22 mouse cellular contexts compared by ENCODE assay signal in the genomic region with DNA sequence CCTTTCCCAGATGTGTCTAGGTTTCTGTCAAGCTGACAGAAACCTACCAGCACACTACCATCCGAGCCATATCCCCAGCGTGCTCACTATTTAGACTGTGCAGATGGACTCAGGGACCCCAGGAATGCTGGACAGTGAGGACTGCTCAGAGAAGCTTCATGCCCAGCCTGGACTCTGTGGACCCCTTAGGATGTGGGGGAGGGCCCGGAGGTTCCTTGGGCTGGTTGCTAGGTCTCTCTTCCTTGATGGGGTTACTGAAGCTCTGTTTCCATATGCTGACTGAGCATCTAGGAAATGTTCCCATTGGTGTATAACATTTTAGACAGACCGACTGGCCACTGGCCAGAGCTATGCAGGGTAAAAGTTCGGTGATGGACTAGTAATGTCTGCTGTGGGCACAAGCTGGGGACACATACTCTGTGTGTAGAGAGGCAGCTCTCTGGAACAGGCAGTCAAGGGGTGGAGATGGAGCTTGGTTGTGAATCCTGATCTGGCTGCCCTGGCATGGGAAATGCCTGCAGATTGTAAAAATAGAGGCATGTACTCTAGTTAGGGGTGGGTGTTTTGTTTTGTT. TPM values are rescaled to one million over a fixed set of nuclear protein-coding genes. Genes with fewer than 3 reads are reported as not detected.
DNase-seq lines count a peak whose midpoint lies in the region; ATAC-seq and TF ChIP-seq lines count a peak whose summit lies in the region.
"Had no signal": no experiment of that assay in that cellular context is flagged by ENCODE, and none has a peak within 500 bp of the region (broad histone marks: within the 10 kb centered on the region; RNA-seq: fewer than 3 reads in every experiment).

No protein-coding gene starts in this region.

- H3K27me3 ChIP-seq in heart, embryonic 13.5 days (replicated peaks) = peaks cover 5% of the 10 kb centered on the region; the same call in 1 of the 2 replicates
- no peaks in the 10 kb centered on the region for H3K27me3 ChIP-seq in lung, embryonic 14.5 days (ENCODE audit: insufficient read depth, low read length)
- H3K27me3 ChIP-seq: embryonic facial prominence, embryonic 13.5 days; forebrain, embryonic 12.5 days; hindbrain, embryonic 15.5 days had no signal

- 0 out of 2 replicates have a peak overlapping the region, but pooled peaks have one; percentile 34 for H3K27ac ChIP-seq in heart, embryonic 13.5 days (replicated peaks)
- no peak overlapping the region for H3K27ac ChIP-seq in lung, embryonic 14.5 days (ENCODE audit: low read depth)
- H3K27ac ChIP-seq: embryonic facial prominence, embryonic 13.5 days; forebrain, embryonic 12.5 days; hindbrain, embryonic 15.5 days had no signal

- intact Hi-C loops in heart, postnatal 10 days (cut with DNase I) = loop anchor here (5.0 to 10.0 kb wide), 2 partner anchors 76 to 409 kb away; a partner anchor contains a TSS

- no peaks in the 10 kb centered on the region for H3K9me3 ChIP-seq in heart, embryonic 13.5 days
- no peaks in the 10 kb centered on the region for H3K9me3 ChIP-seq in lung, embryonic 14.5 days (ENCODE audit: low read depth, low read length)
- H3K9me3 ChIP-seq: embryonic facial prominence, embryonic 13.5 days; forebrain, embryonic 12.5 days; hindbrain, embryonic 15.5 days had no signal

- H3K4me2 ChIP-seq in heart, embryonic 13.5 days = no peak overlapping the region
- no peak overlapping the region for H3K4me2 ChIP-seq in lung, embryonic 14.5 days
- H3K4me2 ChIP-seq: embryonic facial prominence, embryonic 13.5 days; forebrain, embryonic 12.5 days; hindbrain, embryonic 15.5 days had no signal

- no peaks in the 10 kb centered on the region for H3K4me1 ChIP-seq in heart, embryonic 13.5 days
- no peaks in the 10 kb centered on the region for H3K4me1 ChIP-seq in lung, embryonic 14.5 days (ENCODE audit: insufficient read depth)
- H3K4me1 ChIP-seq: embryonic facial prominence, embryonic 13.5 days; hindbrain, embryonic 15.5 days had no signal

- no peak overlapping the region for H3K9ac ChIP-seq in heart, embryonic 13.5 days
- H3K9ac ChIP-seq in lung, embryonic 14.5 days = no peak overlapping the region
- H3K9ac ChIP-seq: embryonic facial prominence, embryonic 13.5 days; forebrain, embryonic 12.5 days; hindbrain, embryonic 15.5 days had no signal

- ATAC-seq in heart, embryonic 13.5 days (ENCODE audit: extremely low read depth, insufficient number of reproducible peaks, low FRiP score, low TSS enrichment) = no peak
- peak; percentile 52; the same call in 1 of the 2 replicates for ATAC-seq in lung, embryonic 14.5 days (ENCODE audit: insufficient read depth)
- ATAC-seq: forebrain, embryonic 16.5 days had no signal

- no peak overlapping the region for H3K4me3 ChIP-seq in heart, embryonic 13.5 days
- H3K4me3 ChIP-seq in lung, embryonic 14.5 days (ENCODE audit: low read depth, low read length) = no peak overlapping the region
- H3K4me3 ChIP-seq: embryonic facial prominence, embryonic 13.5 days; forebrain, embryonic 12.5 days; hindbrain, embryonic 15.5 days had no signal

- no peak for DNase-seq in heart, postnatal 10 days
- DNase-seq in lung, embryonic 14.5 days = peak; percentile 61
- no peak for DNase-seq in lung, postnatal 25 days (ENCODE audit: low spot score)
- peak; percentile 43 for DNase-seq in lung, postnatal 10 days
- DNase-seq in lung, postnatal 14 days = no peak
- no peak for DNase-seq in gastrocnemius, adult 8-10 months (ENCODE audit: low spot score in 2 of 2)
- DNase-seq: adrenal gland, postnatal 25 days; cerebellum, adult 18-20 months; cerebellum, adult 9-11 months; cerebellum, postnatal 36 days; gastrocnemius, postnatal 14 days; heart, postnatal 36 days had no signal

- WGBS in heart, embryonic 13.5 days = 76% methylated on average over 5 of the region's 5 CpGs
- 73% methylated on average over 5 of the region's 5 CpGs for WGBS in lung, embryonic 14.5 days

- no peak for TF ChIP-seq CTCF in lung, embryonic 14.5 days (IDR thresholded peaks at IDR 0.05; ENCODE audit: low read depth)

- no peaks in the 10 kb centered on the region for H3K36me3 ChIP-seq in heart, embryonic 13.5 days
- H3K36me3 ChIP-seq in lung, embryonic 14.5 days (ENCODE audit: insufficient read depth) = no peaks in the 10 kb centered on the region
- H3K36me3 ChIP-seq: embryonic facial prominence, embryonic 13.5 days; forebrain, embryonic 12.5 days; hindbrain, embryonic 15.5 days had no signal

RNA-seq across cellular contexts. Expression of a gene that starts 24.1 kb away (rescaled TPM):
- polyA plus RNA-seq in heart, embryonic 13.5 days (2015; fragmentation: Nextera tagmentation; extraction: Ambion mirVana) = not detected in 2 replicates
- total RNA-seq in heart, postnatal 10 days (2021) = not detected
- 1.4 and 1.6 TPM in 2 replicates for polyA plus RNA-seq in lung, embryonic 14.5 days (2014; fragmentation: Nextera tagmentation; extraction: Ambion mirVana)
- not detected for total RNA-seq in gastrocnemius, adult 8-10 months (2022)
- total RNA-seq: adrenal gland, adult 18-20 months; adrenal gland, postnatal 25 days; gastrocnemius, postnatal 14 days; heart, adult 8-10 months; heart, postnatal 36 days; MEL had no signal
- polyA plus RNA-seq: C2C12; embryonic facial prominence, embryonic 13.5 days; heart, embryonic 14.5 days had no signal

RNA-seq across cellular contexts. Expression of a gene that starts 48.3 kb away (rescaled TPM):
- 26.7 and 29.1 TPM in 2 replicates for polyA plus RNA-seq in heart, embryonic 13.5 days (2015; fragmentation: Nextera tagmentation; extraction: Ambion mirVana)
- 10 to 100 TPM; 22.3 to 32.7 TPM for total RNA-seq in heart, postnatal 10 days (2021)
- polyA plus RNA-seq in lung, embryonic 14.5 days (2014; fragmentation: Nextera tagmentation; extraction: Ambion mirVana) = 74.3 and 77.6 TPM in 2 replicates
- total RNA-seq in gastrocnemius, adult 8-10 months (2022) = 1 to 10 TPM; 3.5 to 6.4 (median 5.5) TPM

Comparison
In these comparisons a context has a peak if more than half of its experiments do, and no peak if none do; other contexts are left out.
1. DNase-seq: peak in lung, embryonic 14.5 days (single experiment) and lung, postnatal 10 days (single experiment); none in heart, postnatal 10 days (0 of 2), lung, postnatal 25 days (single experiment), lung, postnatal 14 days (single experiment) and gastrocnemius, adult 8-10 months (0 of 2).